Mouse (Mus musculus) intestine, postnatal 0 days (tissue): ENCODE measurements at regions not wholly inside any gene's neighbourhood (a gene's known extent, or its start where the extent isn't known, plus 50 kb on each side); places are given as distances from the start of the nearest gene placed in this dataset.

Experiments used
- ATAC-seq: fragments of 200-750 bp; cut with Nextera tagmentation; 2 replicates; pipeline ENCODE4 v1.8.0; 2017; ENCODE audit warnings: mild to moderate bottlenecking, moderate TSS enrichment, moderate library complexity
- H3K27ac ChIP-seq: fragments of 300-500 bp; sonication (generic); 2 replicates; pipeline ENCODE4 v1.5.1; 2014; ENCODE audit warnings: mild to moderate bottlenecking, low read depth, low read length, moderate library complexity
- H3K27me3 ChIP-seq: fragments of 300-500 bp; sonication (generic); replicated peaks from 2 replicates; pipeline ENCODE4 v1.6.1; 2014; ENCODE audit warnings: low read length, mixed read lengths; ENCODE audit not compliant: control insufficient read depth, insufficient read depth
- H3K36me3 ChIP-seq: fragments of 300-500 bp; sonication (generic); 2 replicates; pipeline ENCODE4 v1.6.1; 2014; ENCODE audit warnings: mild to moderate bottlenecking, moderate library complexity; ENCODE audit not compliant: control insufficient read depth, insufficient read depth
- H3K4me1 ChIP-seq: fragments of 300-500 bp; sonication (generic); replicated peaks from 2 replicates; pipeline ENCODE4 v1.6.1; 2014; ENCODE audit warnings: antibody characterized with exemption, low read length, mixed read lengths; ENCODE audit not compliant: control insufficient read depth, insufficient read depth
- H3K4me2 ChIP-seq: fragments of 300-500 bp; sonication (generic); replicated peaks from 2 replicates; pipeline ENCODE4 v1.6.1; 2014; ENCODE audit warnings: low read depth, mild to moderate bottlenecking, moderate library complexity
- H3K4me3 ChIP-seq: fragments of 300-500 bp; sonication (generic); 2 replicates; pipeline ENCODE4 v1.5.1; 2014; ENCODE audit warnings: low read depth, low read length
- H3K9ac ChIP-seq: fragments of 300-500 bp; sonication (generic); 2 replicates; pipeline ENCODE4 v1.6.1; 2014; ENCODE audit warnings: mild to moderate bottlenecking, low read depth, low read length
- H3K9me3 ChIP-seq: fragments of 300-500 bp; sonication (generic); 2 replicates; pipeline ENCODE4 v1.6.1; 2016; ENCODE audit warnings: mixed run types; ENCODE audit not compliant: control insufficient read depth
- CTCF ChIP-seq: sonication (generic); IDR thresholded peaks from 2 replicates; pipeline ENCODE4 v1.5.1; 2016; ENCODE audit warnings: low read depth, mild to moderate bottlenecking, control low read depth, antibody characterized with exemption, moderate library complexity
- WGBS: fragments of 180-500 bp; shearing (Covaris S2); extraction: QIAGEN DNeasy Blood & Tissue Kit; methylation state at CpG from one replicate; pipeline ENCODE4 v1.1.7; 2014; 5-methylcytosine and 5-hydroxymethylcytosine counted together

- H3K27ac ChIP-seq: no peak overlapping the region
- no peaks in the 10 kb centered on the region for H3K4me1 ChIP-seq
- ATAC-seq: no peak
- H3K9ac ChIP-seq: no peak overlapping the region
- TF ChIP-seq CTCF: peak; percentile 52
- H3K4me2 ChIP-seq: no peak overlapping the region
- no peaks in the 10 kb centered on the region for H3K27me3 ChIP-seq
- H3K4me3 ChIP-seq: no peak overlapping the region
- H3K36me3 ChIP-seq: no peaks in the 10 kb centered on the region
- 51% methylated on average over 4 of the region's 4 CpGs for WGBS
- H3K9me3 ChIP-seq: 0 out of 2 replicates have a peak, but pooled peaks cover 3% of the 10 kb centered on the region
Measured at GRCm38 (mm10) chr1:130274470-130274869, 148.3 kb downstream of the Cd55b start.

GRCm38 (mm10) chr1:130270457-130270856, 152.4 kb downstream of the Cd55b start:
- no peak for TF ChIP-seq CTCF
- Histone ChIP-seq H3K4me1 (no peaks in the 10 kb centered on the region), H3K4me3 (no peak overlapping the region), H3K9ac (no peak overlapping the region), H3K9me3 (no peaks in the 10 kb centered on the region), H3K27ac (no peak overlapping the region), H3K36me3 (no peaks in the 10 kb centered on the region), H3K4me2 (no peak overlapping the region), H3K27me3 (no peaks in the 10 kb centered on the region)
- ATAC-seq: no peak
- WGBS: 86% methylated on average over 2 of the region's 2 CpGs
